Mouse (Mus musculus) hindbrain, embryonic 13.5 days (tissue): ENCODE results near the gene Zbp1. TPM values are rescaled to one million over a fixed set of nuclear protein-coding genes. Genes with fewer than 3 reads are reported as not detected.
A peak's percentile ranks its signal among the peaks of the same experiment; 100 is the strongest.

Source experiments
- ATAC-seq: fragments of 200-750 bp; cut with Nextera tagmentation; 2 replicates; pipeline ENCODE4 v1.8.0; 2017; ENCODE audit warnings: moderate TSS enrichment; ENCODE audit not compliant: low FRiP score
- H3K27ac ChIP-seq: fragments of 300-500 bp; sonication (generic); 2 replicates; pipeline ENCODE4 v1.5.1; 2015; ENCODE audit warnings: inconsistent platforms, mild to moderate bottlenecking, moderate library complexity
- H3K27me3 ChIP-seq: fragments of 300-500 bp; sonication (generic); 2 replicates; pipeline ENCODE4 v1.6.1; 2015; ENCODE audit warnings: mild to moderate bottlenecking, inconsistent platforms
- H3K36me3 ChIP-seq: fragments of 300-500 bp; sonication (generic); 2 replicates; pipeline ENCODE4 v1.6.1; 2015; ENCODE audit warnings: mild to moderate bottlenecking, inconsistent platforms
- H3K4me1 ChIP-seq: fragments of 300-500 bp; sonication (generic); replicated peaks from 2 replicates; pipeline ENCODE4 v1.6.1; 2015; ENCODE audit warnings: inconsistent platforms
- H3K4me2 ChIP-seq: fragments of 300-500 bp; sonication (generic); 2 replicates; pipeline ENCODE4 v1.6.1; 2015; ENCODE audit warnings: inconsistent platforms, mild to moderate bottlenecking, moderate library complexity
- H3K4me3 ChIP-seq: fragments of 300-500 bp; sonication (generic); 2 replicates; pipeline ENCODE4 v1.5.1; 2015; ENCODE audit warnings: mild to moderate bottlenecking, inconsistent platforms
- H3K9ac ChIP-seq: fragments of 300-500 bp; sonication (generic); 2 replicates; pipeline ENCODE4 v1.6.1; 2015; ENCODE audit warnings: mild to moderate bottlenecking, inconsistent platforms
- H3K9me3 ChIP-seq: fragments of 300-500 bp; sonication (generic); 2 replicates; pipeline ENCODE4 v1.6.1; 2016; ENCODE audit warnings: inconsistent platforms
- whole genome bisulfite sequencing: fragments of 180-500 bp; shearing (Covaris S2); methylation state at CpG from one replicate; pipeline ENCODE4 v1.1.7; 2015; 5-methylcytosine and 5-hydroxymethylcytosine counted together
- polyA plus RNA-seq: library from polyadenylated mRNA; unstranded; fragments of >200 nt; fragmentation: Nextera tagmentation; extraction: Ambion mirVana; gene quantifications from 2 replicates; pipeline ENCODE4 v1.2.1, GENCODE M21; 2015

Zbp1 gene
- polyA plus RNA-seq, 1 experiment from 2014 or later: 0.29 TPM

GRCm38 (mm10) chr2:173204671-173205070, 14.1 kb downstream of the Zbp1 start:
- Histone ChIP-seq H3K27ac (no peak overlapping the region), H3K9me3 (0 out of 2 replicates have a peak, but pooled peaks cover 2% of the 10 kb centered on the region), H3K4me2 (no peak overlapping the region), H3K4me1 (no peaks in the 10 kb centered on the region), H3K9ac (no peak overlapping the region), H3K27me3 (no peaks in the 10 kb centered on the region), H3K4me3 (no peak overlapping the region), H3K36me3 (no peaks in the 10 kb centered on the region)
- no peak for ATAC-seq
- WGBS: 72% methylated on average over 4 of the region's 4 CpGs

GRCm38 (mm10) chr2:173203726-173204125, 15.0 kb downstream of the Zbp1 start:
- 86% methylated on average over 3 of the region's 3 CpGs for WGBS
- Histone ChIP-seq H3K4me1 (no peaks in the 10 kb centered on the region), H3K9me3 (peaks cover 4% of the 10 kb centered on the region; the same call in 1 of the 2 replicates), H3K27me3 (no peaks in the 10 kb centered on the region), H3K9ac (no peak overlapping the region), H3K36me3 (no peaks in the 10 kb centered on the region), H3K4me2 (no peak overlapping the region), H3K27ac (no peak overlapping the region), H3K4me3 (no peak overlapping the region)
- no peak for ATAC-seq

GRCm38 (mm10) chr2:173202924-173203689, 15.6 kb downstream of the Zbp1 start:
- WGBS: 71% methylated on average over 19 of the region's 19 CpGs

GRCm38 (mm10) chr2:173194796-173195195, 23.9 kb downstream of the Zbp1 start:
- H3K4me3 ChIP-seq: no peak overlapping the region
- ATAC-seq: no peak

More at GRCm38 (mm10) chr2:173202924-173203689, 15.6 kb downstream of the Zbp1 start:
- no peaks in the 10 kb centered on the region for H3K4me1 ChIP-seq
- no peaks in the 10 kb centered on the region for H3K36me3 ChIP-seq
- no peak for ATAC-seq
- peak overlapping the region; percentile 42; the same call in 1 of the 2 replicates for H3K27ac ChIP-seq
- no peak overlapping the region for H3K4me2 ChIP-seq
- no peaks in the 10 kb centered on the region for H3K27me3 ChIP-seq
- H3K4me3 ChIP-seq: no peak overlapping the region
- peaks cover 4% of the 10 kb centered on the region; the same call in 1 of the 2 replicates for H3K9me3 ChIP-seq
- H3K9ac ChIP-seq: no peak overlapping the region

GRCm38 (mm10) chr2:173187182-173187855, 31.4 kb downstream of the Zbp1 start:
- H3K27ac ChIP-seq: no peak overlapping the region
- no peak for ATAC-seq
- no peaks in the 10 kb centered on the region for H3K4me1 ChIP-seq

More at GRCm38 (mm10) chr2:173194796-173195195, 23.9 kb downstream of the Zbp1 start:
- Histone ChIP-seq H3K27ac (no peak overlapping the region), H3K4me2 (no peak overlapping the region), H3K36me3 (no peaks in the 10 kb centered on the region), H3K9me3 (peaks cover 6% of the 10 kb centered on the region), H3K4me1 (no peaks in the 10 kb centered on the region), H3K9ac (no peak overlapping the region), H3K27me3 (0 out of 2 replicates have a peak, but pooled peaks cover 3% of the 10 kb centered on the region)
- WGBS: 92% methylated on average over 4 of the region's 4 CpGs

GRCm38 (mm10) chr2:173186047-173186943, 32.4 kb downstream of the Zbp1 start:
- 38% methylated on average over 26 of the region's 26 CpGs for WGBS
- H3K4me2 ChIP-seq: no peak overlapping the region

More at GRCm38 (mm10) chr2:173187182-173187855, 31.4 kb downstream of the Zbp1 start:
- Histone ChIP-seq H3K27me3 (peaks cover 29% of the 10 kb centered on the region), H3K9me3 (no peaks in the 10 kb centered on the region), H3K36me3 (no peaks in the 10 kb centered on the region), H3K4me2 (no peak overlapping the region), H3K9ac (no peak overlapping the region), H3K4me3 (no peak overlapping the region)
- 45% methylated on average over 8 of the region's 8 CpGs for WGBS

GRCm38 (mm10) chr2:173185282-173185681, 33.4 kb downstream of the Zbp1 start:
- Histone ChIP-seq H3K4me3 (no peak overlapping the region), H3K27me3 (peaks cover 39% of the 10 kb centered on the region), H3K4me1 (no peaks in the 10 kb centered on the region), H3K4me2 (no peak overlapping the region), H3K9me3 (no peaks in the 10 kb centered on the region), H3K9ac (no peak overlapping the region), H3K27ac (no peak overlapping the region), H3K36me3 (no peaks in the 10 kb centered on the region)
- WGBS: 71% methylated on average over 6 of the region's 6 CpGs
- no peak for ATAC-seq

More at GRCm38 (mm10) chr2:173186047-173186943, 32.4 kb downstream of the Zbp1 start:
- ATAC-seq: peak; percentile 68
- Histone ChIP-seq H3K4me1 (no peaks in the 10 kb centered on the region), H3K27me3 (peaks cover 33% of the 10 kb centered on the region), H3K36me3 (no peaks in the 10 kb centered on the region), H3K9ac (no peak overlapping the region), H3K9me3 (no peaks in the 10 kb centered on the region), H3K27ac (no peak overlapping the region), H3K4me3 (no peak overlapping the region)

- H3K27me3 ChIP-seq: peaks cover 39% of the 10 kb centered on the region
- H3K9ac ChIP-seq: no peak overlapping the region
- no peak overlapping the region for H3K27ac ChIP-seq
- no peak for ATAC-seq
- H3K4me3 ChIP-seq: no peak overlapping the region
- no peaks in the 10 kb centered on the region for H3K4me1 ChIP-seq
- no peaks in the 10 kb centered on the region for H3K36me3 ChIP-seq
- WGBS: 62% methylated on average over 11 of the region's 11 CpGs
- H3K4me2 ChIP-seq: no peak overlapping the region
- no peaks in the 10 kb centered on the region for H3K9me3 ChIP-seq
Observed at GRCm38 (mm10) chr2:173184475-173185080, 34.1 kb downstream of the Zbp1 start.

- no peak overlapping the region for H3K4me2 ChIP-seq
- no peak overlapping the region for H3K9ac ChIP-seq
- H3K27ac ChIP-seq: no peak overlapping the region
- no peak for ATAC-seq
- H3K4me3 ChIP-seq: no peak overlapping the region
- WGBS: 15% methylated on average over 8 of the region's 8 CpGs
- H3K36me3 ChIP-seq: no peaks in the 10 kb centered on the region
- H3K27me3 ChIP-seq: peaks cover 39% of the 10 kb centered on the region
- H3K9me3 ChIP-seq: no peaks in the 10 kb centered on the region
- H3K4me1 ChIP-seq: no peaks in the 10 kb centered on the region
Observed at GRCm38 (mm10) chr2:173183836-173184460, 34.8 kb downstream of the Zbp1 start.

GRCm38 (mm10) chr2:173183311-173183710, 35.4 kb downstream of the Zbp1 start:
- WGBS: 87% methylated on average over 10 of the region's 10 CpGs
- Histone ChIP-seq H3K36me3 (no peaks in the 10 kb centered on the region), H3K4me1 (no peaks in the 10 kb centered on the region), H3K27ac (no peak overlapping the region), H3K9me3 (no peaks in the 10 kb centered on the region), H3K4me2 (no peak overlapping the region), H3K9ac (no peak overlapping the region), H3K4me3 (no peak overlapping the region), H3K27me3 (peaks cover 39% of the 10 kb centered on the region)
- ATAC-seq: no peak

GRCm38 (mm10) chr2:173182796-173183195, 35.9 kb downstream of the Zbp1 start:
- WGBS: 85% methylated on average over 7 of the region's 7 CpGs
- no peaks in the 10 kb centered on the region for H3K36me3 ChIP-seq
- no peak overlapping the region for H3K4me2 ChIP-seq
- no peak overlapping the region for H3K4me3 ChIP-seq
- H3K9me3 ChIP-seq: no peaks in the 10 kb centered on the region
- no peak overlapping the region for H3K27ac ChIP-seq
- ATAC-seq: no peak
- no peak overlapping the region for H3K9ac ChIP-seq
- H3K4me1 ChIP-seq: no peaks in the 10 kb centered on the region
- peaks cover 39% of the 10 kb centered on the region for H3K27me3 ChIP-seq
